Mouse (Mus musculus) heart, embryonic 13.5 days (tissue): ENCODE data around the gene Cpne6. TPM values are rescaled to one million over a fixed set of nuclear protein-coding genes. Genes with fewer than 3 reads are reported as not detected.
A peak's percentile ranks its signal among the peaks of the same experiment; 100 is the strongest.

Source experiments
- ATAC-seq: fragments of 200-750 bp; cut with Nextera tagmentation; 2 replicates; pipeline ENCODE4 v1.8.0; 2017; ENCODE audit warnings: moderate TSS enrichment; ENCODE audit not compliant: insufficient number of reproducible peaks, low FRiP score, low TSS enrichment; ENCODE audit errors: extremely low read depth
- H3K27ac ChIP-seq: fragments of 300-500 bp; sonication (generic); replicated peaks from 2 replicates; pipeline ENCODE4 v1.5.1; 2015; ENCODE audit warnings: moderate library complexity, mild to moderate bottlenecking, inconsistent platforms
- H3K27me3 ChIP-seq: fragments of 300-500 bp; sonication (generic); replicated peaks from 2 replicates; pipeline ENCODE4 v1.6.1; 2015; ENCODE audit warnings: mild to moderate bottlenecking, inconsistent platforms
- H3K36me3 ChIP-seq: fragments of 300-500 bp; sonication (generic); 2 replicates; pipeline ENCODE4 v1.6.1; 2015; ENCODE audit warnings: mild to moderate bottlenecking, inconsistent platforms
- H3K4me1 ChIP-seq: fragments of 300-500 bp; sonication (generic); 2 replicates; pipeline ENCODE4 v1.6.1; 2015; ENCODE audit warnings: inconsistent platforms
- H3K4me2 ChIP-seq: fragments of 300-500 bp; sonication (generic); 2 replicates; pipeline ENCODE4 v1.6.1; 2015; ENCODE audit warnings: inconsistent platforms, mild to moderate bottlenecking, moderate library complexity
- H3K4me3 ChIP-seq: fragments of 300-500 bp; sonication (generic); 2 replicates; pipeline ENCODE4 v1.5.1; 2015; ENCODE audit warnings: moderate library complexity, mild to moderate bottlenecking, inconsistent platforms
- H3K9ac ChIP-seq: fragments of 300-500 bp; sonication (generic); 2 replicates; pipeline ENCODE4 v1.6.1; 2015; ENCODE audit warnings: inconsistent platforms, mild to moderate bottlenecking, moderate library complexity
- H3K9me3 ChIP-seq: fragments of 300-500 bp; sonication (generic); 2 replicates; pipeline ENCODE4 v1.6.1; 2016; ENCODE audit warnings: inconsistent platforms
- WGBS: fragments of 180-500 bp; shearing (Covaris S2); methylation state at CpG from one replicate; pipeline ENCODE4 v1.1.7; 2015; ENCODE audit warnings: mixed read lengths; 5-methylcytosine and 5-hydroxymethylcytosine counted together
- polyA plus RNA-seq: library from polyadenylated mRNA; unstranded; fragments of >200 nt; fragmentation: Nextera tagmentation; extraction: Ambion mirVana; gene quantifications from 2 replicates; pipeline ENCODE4 v1.2.1, GENCODE M21; 2015

Cpne6 gene
- polyA plus RNA-seq, 1 experiment from 2014 or later = 0.47 TPM

DNA sequence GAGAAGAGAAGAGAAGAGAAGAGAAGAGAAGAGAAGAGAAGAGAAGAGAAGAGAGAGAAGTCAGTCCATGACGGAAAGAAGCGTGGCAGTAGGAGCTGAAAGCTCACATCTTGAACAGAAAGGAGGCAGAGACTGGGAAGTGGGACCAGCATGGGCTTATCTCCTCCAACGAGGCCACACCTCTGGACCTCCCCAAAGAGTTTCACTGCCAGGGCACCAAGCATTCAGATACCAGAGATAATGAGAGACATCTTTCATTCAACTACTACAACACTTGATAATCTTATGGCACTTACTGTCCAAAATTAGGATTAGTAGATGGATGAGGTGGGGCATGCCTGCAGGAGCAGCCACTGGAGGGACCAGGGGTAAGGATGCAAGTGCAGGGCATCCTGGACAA, 45.5 kb downstream of the Cpne6 start:
- ATAC-seq = no peak
- WGBS = 52% methylated on average over 3 of the region's 3 CpGs
- H3K9ac ChIP-seq = no peak overlapping the region
- H3K9me3 ChIP-seq = no peaks in the 10 kb centered on the region
- peaks cover 15% of the 10 kb centered on the region for H3K4me1 ChIP-seq
- no peaks in the 10 kb centered on the region for H3K27me3 ChIP-seq
- H3K27ac ChIP-seq = no peak overlapping the region
- H3K4me3 ChIP-seq = no peak overlapping the region
- peaks cover 1% of the 10 kb centered on the region for H3K36me3 ChIP-seq
- H3K4me2 ChIP-seq = no peak overlapping the region

DNA sequence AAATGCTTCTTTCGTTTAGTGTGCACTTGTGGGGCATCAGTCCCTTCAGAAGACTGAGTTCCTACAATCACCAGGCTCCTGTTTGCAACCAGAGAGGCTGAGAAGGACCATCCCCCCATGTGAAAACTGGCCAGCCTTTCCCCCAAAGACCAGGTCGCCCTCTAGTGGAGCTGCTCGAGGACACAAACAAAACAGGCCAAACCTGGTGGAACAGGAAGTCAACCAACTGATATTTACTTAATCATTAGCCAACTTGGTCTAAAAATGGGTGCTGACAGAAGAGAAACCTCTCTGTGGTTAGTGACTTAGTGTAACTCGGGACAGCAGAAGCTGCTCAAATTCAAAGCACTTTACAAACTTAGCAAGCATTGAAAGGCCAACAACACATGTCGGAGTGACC, 46.8 kb downstream of the Cpne6 start:
- WGBS = 27% methylated on average over 5 of the region's 5 CpGs

GRCm38 (mm10) chr14:55557587-55557986, 47.3 kb downstream of the Cpne6 start:
- no peaks in the 10 kb centered on the region for H3K27me3 ChIP-seq
- H3K4me3 ChIP-seq = no peak overlapping the region
- H3K27ac ChIP-seq = no peak overlapping the region
- H3K9me3 ChIP-seq = no peaks in the 10 kb centered on the region
- ATAC-seq = no peak
- H3K4me1 ChIP-seq = peaks cover 30% of the 10 kb centered on the region
- 0 out of 2 replicates have a peak, but pooled peaks cover 5% of the 10 kb centered on the region for H3K36me3 ChIP-seq
- H3K9ac ChIP-seq = no peak overlapping the region
- WGBS = 79% methylated on average over 3 of the region's 3 CpGs
- H3K4me2 ChIP-seq = no peak overlapping the region

More for the DNA sequence above, 46.8 kb downstream of the Cpne6 start:
- no peak for ATAC-seq
- no peak overlapping the region for H3K4me2 ChIP-seq
- H3K36me3 ChIP-seq = no peaks in the 10 kb centered on the region
- H3K9me3 ChIP-seq = no peaks in the 10 kb centered on the region
- no peak overlapping the region for H3K27ac ChIP-seq
- no peaks in the 10 kb centered on the region for H3K27me3 ChIP-seq
- H3K9ac ChIP-seq = no peak overlapping the region
- no peak overlapping the region for H3K4me3 ChIP-seq
- peaks cover 26% of the 10 kb centered on the region for H3K4me1 ChIP-seq

- WGBS = 53% methylated on average over 6 of the region's 6 CpGs
- Histone ChIP-seq H3K4me3 (peak overlapping the region; percentile 69), H3K4me1 (peaks cover 30% of the 10 kb centered on the region), H3K27ac (peak overlapping the region; percentile 99), H3K9me3 (no peaks in the 10 kb centered on the region), H3K36me3 (peaks cover 17% of the 10 kb centered on the region), H3K9ac (peak overlapping the region; percentile 89), H3K27me3 (no peaks in the 10 kb centered on the region), H3K4me2 (peak overlapping the region; percentile 78)
- ATAC-seq = no peak
Observed at GRCm38 (mm10) chr14:55558740-55559448, 48.6 kb downstream of the Cpne6 start.

GRCm38 (mm10) chr14:55559799-55560201, 49.6 kb downstream of the Cpne6 start, which contains the start of gene Dcaf11:
Gene Dcaf11 (plus strand): TSS chr14:55560006.
- Histone ChIP-seq H3K4me2 (peak within 1 kb of the TSS; percentile 78), H3K9ac (peak within 1 kb of the TSS; percentile 89), H3K36me3 (peaks cover 26% of the 10 kb centered on the region), H3K27ac (peak within 1 kb of the TSS; percentile 99), H3K4me3 (peak within 1 kb of the TSS; percentile 69), H3K4me1 (peaks cover 30% of the 10 kb centered on the region), H3K9me3 (no peaks in the 10 kb centered on the region), H3K27me3 (no peaks in the 10 kb centered on the region)
- WGBS = under 1% methylated on average over 27 of the region's 27 CpGs
- ATAC-seq = peak; percentile 67

DNA sequence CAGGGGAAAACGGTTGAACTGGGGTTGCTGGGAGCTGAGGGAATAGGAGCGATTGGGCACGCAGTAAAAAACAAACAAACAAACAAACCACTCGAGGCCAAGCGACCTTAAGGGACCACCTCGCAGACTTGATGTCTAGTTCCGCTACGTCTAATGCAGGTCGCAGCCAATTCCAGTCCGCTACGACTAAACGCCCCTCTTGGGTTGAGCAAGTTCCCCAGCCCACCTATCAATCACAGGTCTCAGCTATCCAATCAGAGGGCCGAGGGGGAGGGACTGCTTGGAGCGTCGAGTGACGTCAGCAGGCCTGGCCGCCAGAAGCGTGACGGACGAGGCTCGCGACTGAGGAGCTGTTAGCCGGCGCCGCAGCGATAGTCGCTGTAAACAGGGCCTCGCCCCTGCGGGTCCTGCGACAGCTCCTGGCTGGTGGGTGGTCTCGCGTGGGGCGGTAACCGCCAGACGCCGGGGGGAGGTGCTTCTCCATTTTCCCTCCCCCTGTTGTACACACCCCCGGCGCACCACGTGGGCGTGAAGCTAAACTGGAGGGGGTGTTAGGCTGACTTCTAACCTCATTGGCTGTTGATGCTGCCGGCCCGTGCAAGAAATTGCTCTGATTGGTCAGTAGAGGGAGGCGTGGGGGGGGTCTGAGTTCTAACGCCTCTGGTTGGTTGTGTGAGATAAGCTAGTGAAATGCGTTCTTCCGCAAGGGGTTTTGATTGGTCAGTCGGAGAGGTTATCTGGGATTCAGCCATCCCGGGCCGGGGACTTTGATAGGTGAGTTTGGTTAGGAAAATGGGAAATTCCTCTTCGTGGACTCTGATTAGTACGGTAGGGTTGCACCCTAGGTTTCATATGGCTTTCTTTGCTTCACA, 50.2 kb downstream of the Cpne6 start, which contains the start of gene A730061H03Rik:
Gene A730061H03Rik (minus strand): TSS at position 205 of the 872 bp plus-strand sequence.
- Histone ChIP-seq H3K9me3 (no peaks in the 10 kb centered on the region), H3K27me3 (no peaks in the 10 kb centered on the region)

DNA sequence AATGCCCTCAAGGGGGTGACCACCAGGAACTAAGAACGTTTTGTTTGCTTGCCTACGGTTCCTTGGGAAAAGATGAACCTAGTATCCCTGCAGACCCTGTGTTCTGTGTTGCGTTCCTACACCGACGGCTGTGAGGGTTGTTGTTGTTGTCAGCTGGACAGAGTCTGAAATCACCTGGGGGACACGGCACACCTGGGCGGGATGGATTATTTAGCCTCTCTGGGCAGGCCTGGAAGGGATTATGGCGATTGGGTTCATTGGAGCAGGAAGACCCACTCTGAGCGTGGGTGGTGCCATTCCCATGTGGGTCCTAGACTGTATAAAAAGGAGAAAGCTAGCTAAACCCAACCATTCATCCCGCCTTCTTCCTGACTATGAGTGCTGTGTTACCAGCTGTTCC, 51.6 kb downstream of the Cpne6 start:
- H3K36me3 ChIP-seq = peaks cover 46% of the 10 kb centered on the region
- H3K9me3 ChIP-seq = no peaks in the 10 kb centered on the region
- H3K27ac ChIP-seq = no peak overlapping the region
- H3K27me3 ChIP-seq = no peaks in the 10 kb centered on the region
- H3K4me2 ChIP-seq = peak overlapping the region; percentile 78; the same call in 1 of the 2 replicates
- no peak for ATAC-seq
- H3K4me1 ChIP-seq = peaks cover 27% of the 10 kb centered on the region
- no peak overlapping the region for H3K4me3 ChIP-seq
- no peak overlapping the region for H3K9ac ChIP-seq
- 87% methylated on average over 10 of the region's 10 CpGs for whole genome bisulfite sequencing

More for the DNA sequence above, 50.2 kb downstream of the Cpne6 start, which contains the start of gene A730061H03Rik:
- peak within 1 kb of the TSS; percentile 89 for H3K9ac ChIP-seq
- H3K36me3 ChIP-seq = peaks cover 32% of the 10 kb centered on the region
- H3K27ac ChIP-seq = peak within 1 kb of the TSS; percentile 99
- H3K4me3 ChIP-seq = peak within 1 kb of the TSS; percentile 69
- peak; percentile 92 for ATAC-seq
- H3K4me2 ChIP-seq = peak within 1 kb of the TSS; percentile 78
- peaks cover 30% of the 10 kb centered on the region for H3K4me1 ChIP-seq
- under 1% methylated on average over 51 of the region's 51 CpGs for WGBS

- H3K9ac ChIP-seq = no peak overlapping the region
- no peak overlapping the region for H3K4me3 ChIP-seq
- no peak for ATAC-seq
- no peaks in the 10 kb centered on the region for H3K27me3 ChIP-seq
- 86% methylated on average over 11 of the region's 11 CpGs for WGBS
- peaks cover 20% of the 10 kb centered on the region for H3K4me1 ChIP-seq
- H3K4me2 ChIP-seq = no peak overlapping the region
- H3K36me3 ChIP-seq = peaks cover 60% of the 10 kb centered on the region
- H3K27ac ChIP-seq = no peak overlapping the region
- no peaks in the 10 kb centered on the region for H3K9me3 ChIP-seq
Observed at GRCm38 (mm10) chr14:55563249-55563648, 53.0 kb downstream of the Cpne6 start.

DNA sequence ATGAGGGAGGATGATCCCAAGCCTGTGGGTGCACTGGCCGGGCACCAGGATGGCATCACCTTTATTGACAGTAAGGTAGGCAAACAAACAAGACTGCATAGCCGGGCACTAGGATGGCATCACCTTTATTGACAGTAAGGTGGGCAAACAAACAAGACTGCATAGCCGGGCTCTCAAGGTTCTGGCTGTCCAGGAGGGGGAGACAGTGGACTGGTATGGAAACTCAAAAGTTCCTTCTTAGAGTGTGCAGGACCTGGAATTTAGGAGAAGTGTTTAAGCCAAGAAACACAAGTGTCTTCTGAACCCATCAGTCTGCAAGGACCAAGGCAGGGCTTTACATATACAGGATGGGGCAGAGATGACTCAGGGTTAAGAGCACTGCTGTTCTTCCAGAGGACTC, 55.5 kb downstream of the Cpne6 start:
- H3K4me3 ChIP-seq = no peak overlapping the region
- H3K36me3 ChIP-seq = peaks cover 85% of the 10 kb centered on the region
- H3K27me3 ChIP-seq = no peaks in the 10 kb centered on the region
- no peak overlapping the region for H3K27ac ChIP-seq
- no peaks in the 10 kb centered on the region for H3K9me3 ChIP-seq
- H3K4me2 ChIP-seq = no peak overlapping the region
- ATAC-seq = no peak
- H3K4me1 ChIP-seq = peaks cover 26% of the 10 kb centered on the region
- WGBS = 89% methylated on average over 3 of the region's 3 CpGs
- H3K9ac ChIP-seq = no peak overlapping the region
